ENCODE assay signal across 8 mouse cellular contexts in genomic region chrX:38250352-38250950, GRCm38 (mm10). TPM values are rescaled to one million over a fixed set of nuclear protein-coding genes. Genes with fewer than 3 reads are reported as not detected.
DNase-seq lines count a peak whose midpoint lies in the region; ATAC-seq lines count a peak whose summit lies in the region.

No protein-coding gene starts in this region.

- no peak overlapping the region for H3K9ac ChIP-seq in embryonic facial prominence, embryonic 12.5 days
- H3K9ac ChIP-seq in hindbrain, embryonic 15.5 days, result no peak overlapping the region
- H3K9ac ChIP-seq in liver, embryonic 15.5 days, result no peak overlapping the region
- peak overlapping the region; percentile 14; the same call in 1 of the 2 replicates for H3K9ac ChIP-seq in neural tube, embryonic 15.5 days (replicated peaks)

- WGBS in embryonic facial prominence, embryonic 12.5 days, result 19% methylated on average over 18 of the region's 18 CpGs
- 18% methylated on average over 18 of the region's 18 CpGs for WGBS in hindbrain, embryonic 15.5 days
- 11% methylated on average over 17 of the region's 18 CpGs for WGBS in liver, embryonic 15.5 days (ENCODE audit: insufficient replicate concordance)
- WGBS in neural tube, embryonic 15.5 days, result 23% methylated on average over 17 of the region's 18 CpGs

- ATAC-seq in embryonic facial prominence, embryonic 12.5 days (ENCODE audit: insufficient number of reproducible peaks, insufficient read depth, low FRiP score, low TSS enrichment), result no peak
- peak; percentile 38; the same call in 1 of the 2 replicates for ATAC-seq in hindbrain, embryonic 15.5 days (ENCODE audit: low FRiP score, low read depth)
- ATAC-seq in liver, embryonic 15.5 days (ENCODE audit: insufficient read depth), result no peak
- peak; percentile 50; the same call in 1 of the 2 replicates for ATAC-seq in neural tube, embryonic 15.5 days (ENCODE audit: low FRiP score)

- no peaks in the 10 kb centered on the region for H3K4me1 ChIP-seq in embryonic facial prominence, embryonic 12.5 days
- peaks cover 8% of the 10 kb centered on the region; the same call in 1 of the 2 replicates for H3K4me1 ChIP-seq in hindbrain, embryonic 15.5 days (replicated peaks)
- H3K4me1 ChIP-seq in liver, embryonic 15.5 days (replicated peaks), result no peaks in the 10 kb centered on the region
- H3K4me1 ChIP-seq in neural tube, embryonic 15.5 days, result peaks cover 12% of the 10 kb centered on the region; the same call in 1 of the 2 replicates

- peak overlapping the region; percentile 74 for H3K4me2 ChIP-seq in embryonic facial prominence, embryonic 12.5 days (replicated peaks)
- peak overlapping the region; percentile 78 for H3K4me2 ChIP-seq in hindbrain, embryonic 15.5 days
- H3K4me2 ChIP-seq in liver, embryonic 15.5 days, result peak overlapping the region; percentile 53
- H3K4me2 ChIP-seq in neural tube, embryonic 15.5 days, result peak overlapping the region; percentile 60

- no peaks in the 10 kb centered on the region for H3K27me3 ChIP-seq in embryonic facial prominence, embryonic 12.5 days
- H3K27me3 ChIP-seq in hindbrain, embryonic 15.5 days, result no peaks in the 10 kb centered on the region
- peaks cover 44% of the 10 kb centered on the region for H3K27me3 ChIP-seq in liver, embryonic 15.5 days
- no peaks in the 10 kb centered on the region for H3K27me3 ChIP-seq in neural tube, embryonic 15.5 days (replicated peaks)

- no peaks in the 10 kb centered on the region for H3K9me3 ChIP-seq in embryonic facial prominence, embryonic 12.5 days
- no peaks in the 10 kb centered on the region for H3K9me3 ChIP-seq in hindbrain, embryonic 15.5 days
- H3K9me3 ChIP-seq in liver, embryonic 15.5 days (replicated peaks), result no peaks in the 10 kb centered on the region
- no peaks in the 10 kb centered on the region for H3K9me3 ChIP-seq in neural tube, embryonic 15.5 days (replicated peaks)

- H3K4me3 ChIP-seq in embryonic facial prominence, embryonic 12.5 days, result peak overlapping the region; percentile 35
- H3K4me3 ChIP-seq in hindbrain, embryonic 15.5 days, result peak overlapping the region; percentile 46
- H3K4me3 ChIP-seq in liver, embryonic 15.5 days (replicated peaks), result 0 out of 2 replicates have a peak overlapping the region, but pooled peaks have one; percentile 15
- peak overlapping the region; percentile 44 for H3K4me3 ChIP-seq in neural tube, embryonic 15.5 days (replicated peaks)

- H3K27ac ChIP-seq in embryonic facial prominence, embryonic 12.5 days, result no peak overlapping the region
- no peak overlapping the region for H3K27ac ChIP-seq in hindbrain, embryonic 15.5 days (replicated peaks)
- H3K27ac ChIP-seq in liver, embryonic 15.5 days (replicated peaks), result no peak overlapping the region
- no peak overlapping the region for H3K27ac ChIP-seq in neural tube, embryonic 15.5 days (replicated peaks)

- intact Hi-C loops in gastrocnemius, postnatal 36 days (cut with DNase I), result loop anchor here (5.0 kb wide), 1 partner anchor 187 kb away; no protein-coding TSS in a partner anchor

- DNase-seq in gastrocnemius, postnatal 10 days, result peak; percentile 7
- DNase-seq in gastrocnemius, postnatal 36 days, result no peak
- peak; percentile 20 for DNase-seq in MN1 (ENCODE audit: low spot score)
- DNase-seq in urinary bladder, postnatal 36 days (ENCODE audit: low spot score in 2 of 2), result no peak

- H3K36me3 ChIP-seq in embryonic facial prominence, embryonic 12.5 days, result no peaks in the 10 kb centered on the region
- no peaks in the 10 kb centered on the region for H3K36me3 ChIP-seq in hindbrain, embryonic 15.5 days
- H3K36me3 ChIP-seq in liver, embryonic 15.5 days (replicated peaks), result no peaks in the 10 kb centered on the region
- H3K36me3 ChIP-seq in neural tube, embryonic 15.5 days, result no peaks in the 10 kb centered on the region

RNA-seq across cellular contexts. Expression of gene Tmem255a, which starts 1.8 kb away (rescaled TPM):
- total RNA-seq in gastrocnemius, postnatal 10 days (2021), result 10 to 100 TPM in 1 of 2 experiments, 1 to 10 TPM in 1; 8.7 to 11.5 TPM
- under 1 TPM; 0.17 to 0.38 TPM for total RNA-seq in gastrocnemius, postnatal 36 days (2021)
- 28.1 and 28.5 TPM in 2 replicates for polyA plus RNA-seq in embryonic facial prominence, embryonic 12.5 days (2016; fragmentation: Nextera tagmentation; extraction: Ambion mirVana)
- 37.1 and 39.0 TPM in 2 replicates for polyA plus RNA-seq in hindbrain, embryonic 15.5 days (2015; fragmentation: Nextera tagmentation; extraction: Ambion mirVana)
- polyA plus RNA-seq in liver, embryonic 15.5 days (2015; fragmentation: Nextera tagmentation; extraction: Ambion mirVana), result 1.8 TPM in 2 replicates
- polyA plus RNA-seq in neural tube, embryonic 15.5 days (2015; fragmentation: Nextera tagmentation; extraction: Ambion mirVana), result 48.0 and 48.5 TPM in 2 replicates

Comparison
In these comparisons a context has a peak if more than half of its experiments do, and no peak if none do; other contexts are left out.
1. DNase-seq: peak in gastrocnemius, postnatal 10 days (single experiment) and MN1 (single experiment); none in gastrocnemius, postnatal 36 days (0 of 2) and urinary bladder, postnatal 36 days (0 of 2).
2. ATAC-seq: peak in hindbrain, embryonic 15.5 days (single experiment) and neural tube, embryonic 15.5 days (single experiment); none in embryonic facial prominence, embryonic 12.5 days (single experiment) and liver, embryonic 15.5 days (single experiment).
3. RNA of gene Tmem255a, which starts 1.8 kb away (polyA plus RNA-seq): 48.0 to 48.5 TPM in neural tube, embryonic 15.5 days, 37.1 to 39.0 TPM in hindbrain, embryonic 15.5 days and 28.1 to 28.5 TPM in embryonic facial prominence, embryonic 12.5 days; 1.8 TPM in liver, embryonic 15.5 days; every median in the first group is over 10 times any median in the second.
4. Peak in every context shown above with its lines, with median percentiles within 50 percentile points of each other: H3K4me2 ChIP-seq and H3K4me3 ChIP-seq.